Mouse (Mus musculus): Measurements from ENCODE around the gene Dnmt3b.
"Not testable (repeated sequence)": the region's sequence is repeated elsewhere in the genome, so short reads cannot be mapped to it uniquely, and the experiment has no call there.

Gene Dnmt3b

GRCm38 (mm10) chr2:153717861-153718260 lies 68.6 kb downstream of the Dnmt3b start:
- not testable (repeated sequence) for DNase-seq

DNA sequence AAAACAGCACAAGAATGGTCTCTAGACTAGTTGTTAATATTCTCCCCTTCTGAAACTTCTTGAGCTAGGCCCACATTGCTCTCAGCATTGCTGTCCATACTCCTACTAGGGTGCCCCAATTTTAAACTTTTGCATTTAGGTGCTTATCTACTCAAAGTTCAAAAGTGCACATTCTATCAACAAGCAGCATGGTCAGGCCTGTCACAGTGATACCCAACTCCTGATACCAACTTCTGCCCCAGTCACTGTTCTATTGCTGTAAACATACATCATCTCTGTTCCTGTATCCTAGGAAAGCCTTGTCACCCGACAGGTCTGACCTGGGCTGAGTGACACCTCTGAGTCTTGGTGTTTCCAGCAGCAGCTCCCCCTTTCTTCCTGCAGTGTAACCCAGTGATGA lies 73.8 kb downstream of the Dnmt3b start:
- DNase-seq, result no peak

- no peak for DNase-seq
Measured at GRCm38 (mm10) chr2:153724424-153724823, 75.2 kb downstream of the Dnmt3b start.

GRCm38 (mm10) chr2:153724871-153725270 lies 75.6 kb downstream of the Dnmt3b start:
- DNase-seq, result no peak

GRCm38 (mm10) chr2:153725291-153725690 lies 76.0 kb downstream of the Dnmt3b start:
- no peak for DNase-seq

DNA sequence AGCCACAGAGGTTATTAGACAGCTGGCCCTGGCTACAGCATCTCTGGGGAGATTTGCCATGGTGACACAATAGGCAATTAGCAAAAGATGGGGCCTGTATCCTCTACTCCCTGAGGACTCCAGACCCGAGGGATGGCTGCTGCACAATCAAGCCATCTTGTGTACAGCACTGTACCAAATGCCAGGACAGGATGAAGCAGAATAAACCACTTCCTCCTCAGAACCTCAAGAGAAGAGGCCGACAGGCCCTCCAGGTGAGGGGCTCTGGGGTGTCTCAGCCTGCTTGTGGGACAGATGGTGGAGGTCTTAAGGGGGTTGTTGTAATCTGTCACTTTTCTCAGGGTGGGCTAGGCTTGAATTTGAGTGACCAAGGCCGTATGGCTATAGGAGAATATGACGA lies 84.8 kb downstream of the Dnmt3b start:
- no peak for DNase-seq

Data from kidney, adult 18-20 months (tissue).